Mouse (Mus musculus): Measurements from ENCODE around the gene Neurl4.
"Not testable (repeated sequence)": the region's sequence is repeated elsewhere in the genome, so short reads cannot be mapped to it uniquely, and the experiment has no call there.

Neurl4 gene

DNA sequence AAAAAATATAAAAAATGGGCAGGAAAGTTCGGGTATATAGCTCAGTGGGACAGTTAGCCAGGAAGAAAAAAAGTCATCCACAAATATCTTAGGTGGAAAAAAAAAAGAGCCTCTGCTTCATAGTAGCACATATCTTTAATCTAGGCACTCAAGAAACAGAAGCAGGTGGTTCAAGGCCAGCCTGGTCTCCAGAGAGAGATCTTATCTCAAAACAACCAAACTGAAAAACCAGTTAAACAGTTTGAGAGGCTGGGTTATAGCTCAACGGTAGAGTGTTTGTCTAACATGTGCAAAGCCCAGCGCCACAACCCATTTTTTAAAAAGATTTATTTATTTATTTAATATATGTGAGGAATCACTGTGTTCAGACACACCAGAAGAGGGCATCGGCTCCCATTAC is 32.2 kb downstream of the Neurl4 start:
- no peak for DNase-seq

- DNase-seq: peak; percentile 76 to 81
These were observed 33.3 kb downstream of the Neurl4 start for GRCm38 (mm10) chr11:69934169-69934568.

DNA sequence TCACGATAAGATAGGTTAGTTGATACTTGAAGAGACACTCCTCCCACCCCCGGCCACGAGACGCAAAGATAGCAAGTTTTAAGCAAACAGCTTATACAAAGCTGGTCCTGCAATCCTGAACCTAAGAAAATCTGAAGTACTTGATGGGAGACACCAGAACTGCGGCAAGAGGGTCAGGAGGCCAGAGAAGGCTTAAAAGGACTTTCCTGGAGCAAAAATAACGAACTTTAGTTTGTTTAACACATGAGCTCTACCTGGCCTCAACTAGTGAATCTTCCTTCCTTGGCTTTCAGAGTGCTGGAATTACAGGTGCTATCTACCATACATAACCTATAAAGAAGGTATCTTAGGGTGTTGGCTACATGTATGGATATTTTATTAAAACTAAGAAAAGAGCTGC is 33.8 kb downstream of the Neurl4 start:
- DNase-seq: no peak

- DNase-seq: peak; percentile 85 to 89
These were observed 34.4 kb downstream of the Neurl4 start, which contains the start of gene Ybx2 for GRCm38 (mm10) chr11:69935137-69935879. Ybx2 (plus strand) TSS chr11:69935796.

DNA sequence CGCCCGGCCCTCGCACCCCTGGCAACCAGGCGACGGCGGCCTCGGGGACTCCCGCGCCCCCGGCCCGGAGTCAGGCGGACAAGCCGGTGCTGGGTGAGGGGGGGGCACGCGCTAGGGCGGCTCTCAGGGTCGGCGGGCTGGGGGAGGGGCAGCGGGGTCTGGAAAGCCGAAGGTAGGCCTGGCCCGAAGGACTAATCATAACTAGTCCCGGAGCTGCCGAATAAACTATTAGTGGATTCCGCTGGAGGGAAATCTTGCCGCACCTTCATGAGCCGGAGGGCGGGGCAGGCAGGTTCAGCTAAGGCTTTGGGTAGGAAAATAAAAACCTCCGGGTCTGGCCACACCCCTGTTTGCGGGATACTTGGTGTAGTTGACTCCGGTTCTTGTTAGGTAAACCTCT is 35.3 kb downstream of the Neurl4 start:
- no peak for DNase-seq

DNA sequence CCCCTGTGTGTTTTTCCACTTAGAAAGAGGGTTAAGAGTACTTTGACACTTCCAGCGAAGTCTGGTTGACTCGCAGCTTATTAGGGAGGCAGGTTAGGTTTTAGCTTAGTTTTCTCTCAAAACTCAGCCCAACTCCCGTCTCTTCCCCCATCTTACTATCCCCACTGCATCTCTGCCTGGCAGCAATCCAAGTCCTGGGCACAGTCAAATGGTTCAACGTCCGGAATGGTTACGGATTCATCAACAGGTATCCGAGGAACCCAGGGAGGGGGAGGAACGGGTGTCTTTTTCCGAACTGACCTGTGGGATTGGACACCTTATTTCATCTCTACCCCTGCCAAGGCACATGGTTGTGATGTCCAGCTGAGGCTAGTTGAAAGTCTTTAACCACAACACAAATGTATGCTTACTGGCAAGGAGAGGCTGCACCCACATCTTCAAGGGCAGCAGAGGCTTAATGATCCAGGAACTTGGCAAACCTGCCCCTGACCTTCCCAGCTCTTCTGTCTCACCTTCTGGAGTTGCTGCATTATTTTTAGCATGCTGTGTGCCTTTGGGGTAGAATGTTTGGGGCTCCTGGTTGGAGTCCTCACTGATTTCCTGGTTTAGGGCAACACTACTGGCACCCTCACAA is 36.0 kb downstream of the Neurl4 start:
- DNase-seq: no peak

DNA sequence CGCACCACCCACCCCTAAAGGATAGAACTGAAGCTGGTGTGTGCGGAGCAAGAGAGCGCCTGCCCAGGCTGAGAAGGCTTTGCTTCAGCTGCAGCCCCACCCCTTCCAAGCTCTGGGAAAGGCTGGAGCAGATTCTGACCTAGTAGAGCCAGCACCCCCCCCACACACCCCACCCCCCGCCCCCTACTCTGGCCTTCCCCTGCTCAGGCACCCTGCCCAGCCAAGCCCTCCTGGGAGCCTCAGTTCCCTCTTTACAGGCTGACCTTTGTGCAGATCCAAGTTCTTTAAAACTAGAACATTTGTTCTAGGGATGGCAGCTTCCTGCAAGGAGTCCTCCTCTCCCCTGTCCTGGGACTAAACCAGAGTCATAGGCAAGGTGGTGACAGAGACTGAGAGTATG is 36.5 kb downstream of the Neurl4 start:
- DNase-seq: no peak

DNA sequence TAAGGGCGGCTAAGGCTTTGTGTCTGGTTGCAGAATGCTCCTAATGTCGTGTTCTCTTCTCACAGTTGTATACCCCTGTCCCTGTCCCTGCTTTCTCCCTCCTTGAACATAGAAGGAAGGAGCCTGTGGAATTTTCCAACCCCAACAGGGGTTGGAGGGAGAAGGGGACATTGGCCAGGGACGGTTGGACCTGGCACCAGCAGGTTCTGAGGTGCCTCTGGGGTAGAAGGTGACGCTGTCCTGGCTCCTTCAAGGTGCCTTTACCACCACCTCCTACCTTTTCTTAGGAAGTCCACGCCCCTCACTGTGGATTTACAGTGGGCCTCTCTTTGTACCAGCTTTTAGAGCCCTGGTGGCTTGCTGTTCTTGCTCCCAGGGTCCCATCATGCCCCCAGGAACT is 37.0 kb downstream of the Neurl4 start:
- no peak for DNase-seq

DNA sequence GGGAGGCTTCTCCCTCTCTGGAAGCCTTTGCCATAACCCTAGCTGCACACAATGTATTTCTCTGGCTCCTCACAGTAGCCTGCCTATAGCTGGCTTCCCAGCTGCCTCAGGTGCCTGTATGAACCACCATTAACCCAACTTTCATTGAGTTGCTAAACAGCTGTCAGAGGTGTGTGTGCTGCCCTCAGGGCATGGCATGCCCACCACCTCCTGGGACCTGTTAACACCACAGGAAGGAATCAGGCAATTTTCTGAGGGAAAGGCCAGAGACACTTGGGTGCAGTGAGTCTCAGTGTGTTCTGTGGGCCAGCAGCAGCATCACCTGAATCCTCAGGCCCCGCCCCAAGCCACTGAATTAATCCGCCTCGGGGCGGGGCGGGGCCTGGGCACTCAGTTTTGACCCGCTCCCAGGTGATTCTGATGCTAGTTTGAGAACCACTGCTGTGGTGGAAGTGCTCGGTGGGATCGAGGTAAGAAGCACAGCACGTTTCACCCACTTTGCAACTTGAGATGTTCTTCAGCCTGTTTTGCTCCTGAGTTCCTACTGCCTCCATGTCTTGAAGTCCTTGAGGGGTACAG is 37.6 kb downstream of the Neurl4 start:
- DNase-seq: no peak

GRCm38 (mm10) chr11:69939181-69939580 is 38.3 kb downstream of the Neurl4 start:
- DNase-seq: no peak

DNA sequence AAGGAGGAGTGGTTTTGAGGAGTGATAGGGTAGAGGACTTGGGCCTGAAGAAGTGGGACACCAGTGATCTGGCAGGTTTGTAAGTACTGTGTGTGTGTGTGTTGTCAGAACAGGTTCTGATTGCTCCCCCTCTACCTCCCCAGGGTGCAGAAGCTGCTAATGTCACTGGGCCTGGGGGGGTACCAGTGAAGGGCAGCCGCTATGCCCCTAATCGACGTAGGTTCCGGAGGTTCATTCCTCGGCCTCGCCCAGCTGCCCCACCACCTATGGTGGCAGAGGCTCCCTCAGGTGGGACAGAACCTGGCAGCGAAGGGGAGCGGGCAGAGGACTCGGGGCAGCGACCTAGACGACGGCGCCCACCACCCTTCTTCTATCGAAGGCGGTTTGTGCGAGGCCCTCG is 38.9 kb downstream of the Neurl4 start:
- DNase-seq: no peak

DNA sequence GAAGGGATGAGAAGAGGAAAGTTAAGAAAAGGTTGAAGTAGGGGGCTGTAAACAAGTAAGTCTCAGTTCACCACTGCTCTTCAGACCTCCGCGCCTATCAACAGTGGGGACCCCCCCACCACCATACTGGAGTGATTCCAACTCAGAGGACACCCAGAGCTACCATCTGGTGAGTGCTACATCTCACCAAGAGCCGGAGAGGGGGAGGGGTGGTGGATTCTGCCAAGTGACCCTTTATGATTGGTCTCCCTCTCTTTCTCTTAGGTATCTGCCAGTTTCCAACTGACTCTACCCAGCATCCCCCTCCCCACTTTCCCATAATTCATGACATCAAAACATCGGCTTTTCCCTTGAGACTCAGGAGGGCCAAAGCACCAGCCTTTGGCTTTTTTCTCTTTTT is 40.1 kb downstream of the Neurl4 start:
- no peak for DNase-seq

DNA sequence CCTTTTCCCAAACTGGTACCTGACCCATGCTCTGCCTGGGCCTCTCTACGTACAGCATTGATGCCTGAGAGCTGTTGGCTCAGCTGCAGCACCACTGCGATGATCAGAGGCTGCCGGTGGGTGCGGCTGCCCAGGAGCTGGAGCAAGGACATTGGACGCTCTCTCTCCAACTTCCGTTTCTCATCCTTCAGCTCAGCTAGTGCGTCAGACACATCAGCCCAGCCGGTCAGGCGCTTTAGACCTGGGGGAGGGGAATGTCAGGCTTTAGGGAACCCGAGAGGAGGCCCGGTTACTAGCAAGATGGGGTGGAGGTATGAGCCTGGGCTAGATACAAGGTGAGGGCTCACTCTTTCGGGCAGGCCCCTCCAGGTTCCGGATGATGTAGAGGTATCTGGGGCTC is 44.3 kb downstream of the Neurl4 start:
- no peak for DNase-seq

GRCm38 (mm10) chr11:69945997-69946891 is 45.4 kb downstream of the Neurl4 start:
- DNase-seq: no peak

GRCm38 (mm10) chr11:69947337-69948065 is 46.6 kb downstream of the Neurl4 start:
- DNase-seq: no peak

DNA sequence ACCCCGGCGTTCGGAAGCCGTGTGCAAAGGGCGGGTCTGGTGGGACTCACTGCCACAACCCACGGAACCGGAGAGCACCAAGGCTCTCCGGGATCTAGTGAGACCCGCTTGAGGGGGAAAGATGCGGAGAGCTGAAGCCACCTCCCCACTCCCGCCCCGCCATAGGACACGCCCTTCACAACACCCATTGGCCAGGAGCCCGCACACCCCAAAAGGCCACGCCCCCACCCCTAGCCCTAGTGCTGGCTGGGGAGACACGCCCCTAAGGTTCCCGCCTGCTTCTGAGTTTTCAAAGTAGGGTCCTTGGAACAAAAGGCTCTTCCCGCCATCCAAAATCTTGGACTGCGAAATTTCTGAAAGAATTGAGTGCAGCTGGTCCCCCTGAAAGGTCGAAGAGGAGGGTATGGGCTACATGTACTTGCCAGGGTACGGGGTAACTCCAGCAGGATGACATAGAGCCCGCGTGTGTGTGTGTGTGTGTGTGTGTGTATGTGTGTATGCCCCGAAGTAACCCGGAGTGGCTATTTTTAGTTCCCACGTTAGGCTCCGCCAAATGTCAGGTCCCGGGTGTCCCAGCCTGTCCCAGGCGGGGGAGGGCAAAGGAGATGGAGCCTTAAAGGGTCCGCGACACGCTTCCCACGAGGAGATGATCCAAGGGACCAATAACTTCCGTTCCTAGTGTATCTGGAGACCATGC is 47.3 kb downstream of the Neurl4 start, which contains the start of gene Slc2a4:
Slc2a4 (minus strand) TSS at position 123 of the 697 bp plus-strand sequence.
- DNase-seq: peak; percentile 87 to 88

GRCm38 (mm10) chr11:69948763-69949150 is 47.9 kb downstream of the Neurl4 start:
- DNase-seq: peak; percentile 61 to 69

GRCm38 (mm10) chr11:69950807-69951459 is 50.1 kb downstream of the Neurl4 start:
- no peak for DNase-seq

DNA sequence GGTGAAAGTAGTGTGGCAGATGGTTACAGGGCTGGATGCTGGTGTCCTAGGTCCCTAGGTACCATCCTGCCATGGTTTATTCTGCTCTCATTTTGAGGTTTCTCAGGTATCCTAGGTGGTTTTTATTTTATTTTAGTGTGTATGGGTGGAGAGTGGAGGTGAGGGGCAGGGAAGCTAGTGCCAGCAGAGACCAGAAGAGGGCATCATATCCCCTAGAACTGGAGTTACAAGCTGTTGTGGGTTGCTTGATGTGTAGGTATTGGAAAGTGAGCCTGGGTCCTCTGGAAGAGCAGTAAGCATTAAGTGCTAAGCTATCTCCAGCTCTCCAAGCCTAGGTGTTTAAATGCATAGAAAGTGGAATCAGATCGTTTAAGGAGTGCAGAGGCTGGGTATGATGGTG is 51.4 kb downstream of the Neurl4 start:
- no peak for DNase-seq

DNA sequence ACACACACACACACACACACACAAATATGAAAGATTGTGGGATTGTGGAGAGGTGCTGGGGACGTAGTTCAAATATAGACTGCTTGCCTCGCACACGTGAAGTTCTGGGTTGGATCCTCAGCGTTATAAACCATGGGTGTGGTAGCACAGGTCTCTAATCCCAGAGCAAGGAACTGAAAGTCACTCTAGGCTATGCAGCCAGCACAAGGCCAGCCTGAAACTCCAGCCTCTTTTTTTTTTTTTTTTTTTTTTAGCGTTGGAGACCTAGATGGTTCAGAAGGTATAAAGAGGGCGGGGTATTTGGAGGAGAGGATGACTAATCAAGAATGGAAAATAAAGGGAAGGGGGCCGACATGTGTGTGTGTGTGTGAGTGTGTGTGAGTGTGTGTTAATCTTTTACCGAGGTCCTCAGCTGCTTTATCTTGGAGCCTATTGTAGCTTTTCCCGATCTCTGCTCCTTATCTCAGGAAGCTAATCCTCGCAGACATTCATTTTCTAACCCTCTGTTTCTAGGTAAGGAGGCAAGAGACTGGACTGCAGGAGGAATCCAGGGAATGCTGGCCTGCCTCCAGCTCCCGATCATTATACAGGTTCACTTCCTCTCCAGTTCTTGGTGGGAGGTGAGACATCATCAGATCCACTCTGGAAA is 52.5 kb downstream of the Neurl4 start:
- DNase-seq: no peak

DNA sequence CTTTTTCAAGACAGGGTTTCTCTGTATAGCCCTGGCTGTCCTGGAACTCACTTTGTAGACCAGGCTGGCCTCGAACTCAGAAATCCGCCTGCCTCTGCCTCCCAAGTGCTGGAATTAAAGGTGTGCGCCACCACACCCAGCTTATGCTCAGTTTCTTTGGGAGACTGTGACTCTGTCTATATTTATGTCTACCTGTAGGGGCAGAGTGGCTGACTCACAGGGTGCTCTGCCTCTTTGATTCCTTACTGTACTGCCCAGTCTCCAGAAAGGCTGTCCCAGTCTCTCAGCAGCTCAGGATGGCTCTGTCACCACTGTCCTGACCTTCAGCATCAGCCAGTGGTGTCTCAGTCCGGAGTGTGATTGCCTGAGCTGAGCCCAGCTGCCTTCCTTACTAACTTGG is 54.7 kb downstream of the Neurl4 start:
- DNase-seq: not testable (repeated sequence)
